Mouse (Mus musculus) cerebellum, adult (tissue): ENCODE results near the gene Mark3.
"Not testable (repeated sequence)": the region's sequence is repeated elsewhere in the genome, so short reads cannot be mapped to it uniquely, and the experiment has no call there.

Experiments used
- ATAC-seq: cut with Nextera tagmentation; 2 replicates; pipeline ENCODE4 v1.9.2; 2017; ENCODE audit warnings: mild to moderate bottlenecking, moderate library complexity, mixed read lengths; ENCODE audit not compliant: insufficient number of reproducible peaks, low FRiP score, low TSS enrichment

Mark3 gene

GRCm38 (mm10) chr12:111574074-111574886, at the start of gene Mark3:
Mark3 (plus strand) TSS chr12:111574523.
- ATAC-seq, result peak; percentile 97

GRCm38 (mm10) chr12:111524883-111525282, 49.4 kb upstream of the Mark3 start:
- ATAC-seq, result no peak

DNA sequence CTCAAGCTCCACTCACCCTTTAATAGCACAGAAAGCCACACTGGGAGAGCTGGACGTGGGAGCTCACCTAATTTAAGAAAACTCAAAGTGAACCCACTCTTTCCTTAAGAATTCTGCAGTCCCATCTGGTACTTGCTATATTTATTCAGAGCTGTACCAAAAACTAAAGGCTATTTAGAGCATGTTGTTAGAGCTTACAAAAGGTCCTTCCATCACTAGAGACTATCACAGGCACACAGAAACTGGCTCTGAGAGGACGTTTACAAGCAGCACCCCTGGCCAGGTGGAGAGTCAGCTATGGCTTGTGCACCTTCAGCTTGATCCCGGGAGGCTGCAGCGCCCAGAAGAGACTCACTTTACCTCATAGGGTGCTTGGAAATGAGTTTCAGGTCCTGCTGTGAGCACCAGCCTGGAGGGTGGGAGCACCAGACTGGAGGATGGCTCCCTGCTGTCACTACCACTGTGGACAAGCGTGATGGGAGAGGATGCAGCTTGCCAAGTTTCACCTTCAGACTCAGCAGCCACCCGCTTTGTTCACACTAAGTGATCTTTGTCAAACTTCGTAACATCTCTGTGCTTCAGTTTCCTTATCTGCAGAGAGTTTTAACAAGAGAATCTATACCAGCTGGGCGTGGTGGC, 46.6 kb upstream of the Mark3 start:
- no peak for ATAC-seq

GRCm38 (mm10) chr12:111529192-111529591, 45.1 kb upstream of the Mark3 start:
- ATAC-seq, result no peak

- no peak for ATAC-seq
Observed at GRCm38 (mm10) chr12:111533096-111533794, 41.1 kb upstream of the Mark3 start.

DNA sequence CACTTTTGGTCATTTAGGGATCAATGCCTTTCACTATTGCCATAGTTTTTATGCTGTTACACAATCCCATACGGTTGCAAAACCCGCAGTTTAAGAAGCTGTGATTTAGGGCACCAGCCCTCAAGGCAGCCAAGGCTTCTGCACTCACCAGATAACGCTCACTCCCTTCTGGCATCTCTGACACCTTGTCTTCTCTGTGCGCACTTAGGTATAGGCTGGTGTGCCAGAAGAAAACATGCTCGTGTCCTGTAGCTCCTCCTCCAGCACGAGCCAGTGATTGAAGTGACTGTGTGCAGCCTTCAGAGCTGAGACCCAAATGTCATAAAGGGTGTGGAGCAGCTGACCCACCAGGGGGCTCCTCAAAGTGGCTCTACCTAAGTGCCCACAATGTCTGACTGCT, 39.0 kb upstream of the Mark3 start:
- no peak for ATAC-seq

GRCm38 (mm10) chr12:111535762-111536161, 38.6 kb upstream of the Mark3 start:
- no peak for ATAC-seq

- no peak for ATAC-seq
Observed at GRCm38 (mm10) chr12:111536746-111537145, 37.6 kb upstream of the Mark3 start.

- peak; percentile 16; the same call in 1 of the 2 replicates for ATAC-seq
Observed at GRCm38 (mm10) chr12:111537341-111537740, 37.0 kb upstream of the Mark3 start.

GRCm38 (mm10) chr12:111537796-111538291, 36.5 kb upstream of the Mark3 start, which contains the start of gene Eif5:
Eif5 (plus strand) TSS chr12:111538016.
- peak; percentile 98 for ATAC-seq

DNA sequence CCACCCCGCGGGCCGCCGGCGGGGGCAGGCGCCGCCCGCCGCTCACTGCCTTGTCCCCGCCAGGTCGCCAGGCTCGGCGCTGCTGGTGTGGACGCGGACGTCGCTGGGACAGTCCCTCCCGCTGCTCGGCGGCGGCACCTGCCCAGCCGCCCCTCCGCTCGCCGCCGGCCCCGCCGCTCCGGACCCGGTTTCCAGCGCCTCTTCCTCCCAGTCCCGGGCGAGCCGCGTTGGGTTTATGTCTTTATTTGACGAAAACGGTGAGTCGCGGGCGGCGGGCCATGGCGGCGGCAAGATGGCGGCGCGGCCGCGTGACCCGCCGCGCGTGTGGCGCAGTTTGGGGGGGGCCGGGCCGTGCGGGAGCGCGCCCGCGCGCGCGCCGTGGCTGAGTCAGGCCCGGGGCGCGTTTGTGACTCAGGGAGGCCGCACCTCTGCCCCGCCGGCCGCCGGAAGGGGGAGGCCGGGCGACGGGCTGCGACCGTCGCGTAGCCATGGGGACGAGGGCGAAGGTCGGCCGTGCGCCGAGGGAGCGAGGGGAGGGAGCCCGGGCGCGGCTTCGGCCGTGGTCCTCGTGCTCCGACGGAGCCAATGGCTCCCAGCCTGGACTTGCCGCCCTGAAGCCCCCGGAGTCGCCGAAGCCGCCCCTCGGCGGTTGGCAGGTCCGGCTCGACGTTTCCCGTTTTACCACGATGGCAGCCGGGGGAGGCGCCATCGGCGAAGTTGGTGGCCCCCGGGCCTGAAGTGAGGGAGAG, 35.9 kb upstream of the Mark3 start:
- peak; percentile 32 for ATAC-seq

DNA sequence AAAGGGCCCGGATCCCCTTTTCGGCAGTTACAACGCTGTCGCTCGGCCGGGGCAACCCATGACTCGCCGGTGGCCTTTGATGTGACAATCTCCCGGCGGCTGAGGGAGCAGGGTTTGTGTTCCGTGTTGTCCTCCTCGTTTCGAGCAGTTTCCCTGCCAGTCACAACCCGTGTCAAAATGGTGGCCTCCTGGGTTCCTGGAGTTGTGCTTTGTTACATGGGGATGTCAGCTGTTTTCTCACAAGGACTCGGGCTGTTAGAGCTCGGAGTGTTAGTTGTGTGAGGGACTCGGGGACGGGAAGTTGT, 35.3 kb upstream of the Mark3 start:
- no peak for ATAC-seq

DNA sequence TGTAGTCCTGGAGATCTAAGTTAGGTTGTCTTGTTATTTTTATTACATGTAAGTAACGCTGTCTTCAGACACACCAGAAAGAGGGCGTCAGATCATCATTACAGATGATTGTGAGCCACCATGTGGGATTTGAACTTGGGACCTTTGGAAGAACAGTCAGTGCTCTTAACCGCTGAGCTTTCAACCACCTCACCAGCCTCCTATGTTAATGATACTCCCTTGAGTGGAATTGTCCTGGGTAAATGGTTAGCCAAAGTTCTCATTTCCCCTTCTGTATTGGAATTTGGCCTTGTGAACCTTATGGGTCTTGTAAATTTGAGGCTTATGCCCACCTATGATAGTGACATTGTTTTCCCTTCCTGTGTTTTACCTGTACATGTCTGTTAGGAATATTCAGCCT, 27.3 kb upstream of the Mark3 start:
- ATAC-seq, result no peak

GRCm38 (mm10) chr12:111548555-111549289, 25.6 kb upstream of the Mark3 start:
- no peak for ATAC-seq

- ATAC-seq, result no peak
Observed at GRCm38 (mm10) chr12:111550679-111551078, 23.6 kb upstream of the Mark3 start.

- ATAC-seq, result no peak
Observed at GRCm38 (mm10) chr12:111552342-111552741, 22.0 kb upstream of the Mark3 start.

DNA sequence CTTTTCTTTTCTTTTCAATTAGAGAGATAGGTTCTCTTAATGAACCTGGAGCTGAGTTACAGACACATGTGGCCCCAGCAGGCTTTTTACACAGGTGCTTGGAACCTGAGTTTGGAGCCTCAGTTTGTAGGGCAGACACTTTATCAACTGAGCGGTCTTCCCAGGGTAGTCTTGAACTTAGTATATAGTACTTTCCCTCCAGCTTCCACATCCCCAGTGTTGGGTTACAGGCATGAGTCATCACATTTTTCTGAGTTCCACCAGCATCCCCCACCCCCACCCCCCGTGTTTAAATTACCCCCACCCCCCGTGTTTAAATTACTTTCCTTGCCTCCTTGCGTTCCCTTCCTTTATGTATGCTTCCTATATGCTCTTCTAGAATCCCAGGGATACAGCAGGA, 19.0 kb upstream of the Mark3 start:
- ATAC-seq, result no peak

DNA sequence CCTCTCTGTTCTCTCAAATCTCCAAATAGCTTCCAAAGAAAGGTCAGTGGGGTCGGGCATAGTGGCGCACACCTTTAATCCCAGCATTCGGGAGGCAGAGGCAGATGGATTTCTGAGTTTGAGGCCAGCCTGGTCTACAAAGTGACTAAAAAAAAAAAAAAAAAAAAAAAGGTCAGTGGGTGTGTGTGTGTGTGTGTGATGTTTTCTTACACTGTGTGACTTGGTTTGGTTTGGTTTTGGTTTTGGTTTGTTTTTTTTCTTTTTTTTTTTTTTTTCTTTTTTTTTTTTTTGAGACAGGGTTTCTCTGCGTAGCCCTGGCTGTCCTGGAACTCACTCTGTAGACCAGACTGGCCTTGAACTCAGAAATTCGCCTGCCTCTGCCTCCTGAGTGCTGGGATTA, 18.4 kb upstream of the Mark3 start:
- ATAC-seq, result not testable (repeated sequence)

- ATAC-seq, result no peak
Observed at GRCm38 (mm10) chr12:111557538-111557937, 16.8 kb upstream of the Mark3 start.

GRCm38 (mm10) chr12:111558655-111559054, 15.7 kb upstream of the Mark3 start:
- ATAC-seq, result no peak
